Mouse (Mus musculus) hindbrain, embryonic 12.5 days (tissue): Measurements from ENCODE around the gene Cep170. TPM values are rescaled to one million over a fixed set of nuclear protein-coding genes. Genes with fewer than 3 reads are reported as not detected.

Experiments
- ATAC-seq: fragments of 200-750 bp; cut with Nextera tagmentation; 2 replicates; pipeline ENCODE4 v1.8.0; 2017; ENCODE audit warnings: moderate TSS enrichment; ENCODE audit not compliant: low FRiP score
- H3K27ac ChIP-seq: fragments of 300-500 bp; sonication (generic); 2 replicates; pipeline ENCODE4 v1.5.1; 2016; ENCODE audit warnings: mild to moderate bottlenecking
- H3K27me3 ChIP-seq: fragments of 300-500 bp; sonication (generic); 2 replicates; pipeline ENCODE4 v1.6.1; 2016; ENCODE audit warnings: mild to moderate bottlenecking
- H3K36me3 ChIP-seq: fragments of 300-500 bp; sonication (generic); 2 replicates; pipeline ENCODE4 v1.6.1; 2016; ENCODE audit warnings: mild to moderate bottlenecking
- H3K4me1 ChIP-seq: fragments of 300-500 bp; sonication (generic); 2 replicates; pipeline ENCODE4 v1.6.1; 2016
- H3K4me2 ChIP-seq: fragments of 300-500 bp; sonication (generic); replicated peaks from 2 replicates; pipeline ENCODE4 v1.6.1; 2016; ENCODE audit warnings: mild to moderate bottlenecking
- H3K4me3 ChIP-seq: fragments of 300-500 bp; sonication (generic); 2 replicates; pipeline ENCODE4 v1.5.1; 2016; ENCODE audit warnings: mild to moderate bottlenecking
- H3K9ac ChIP-seq: fragments of 300-500 bp; sonication (generic); 2 replicates; pipeline ENCODE4 v1.6.1; 2016; ENCODE audit warnings: mild to moderate bottlenecking, moderate library complexity
- H3K9me3 ChIP-seq: fragments of 300-500 bp; sonication (generic); replicated peaks from 2 replicates; pipeline ENCODE4 v1.6.1; 2016; ENCODE audit warnings: mild to moderate bottlenecking
- WGBS: fragments of 180-500 bp; shearing (Covaris S2); methylation state at CpG from one replicate; pipeline ENCODE4 v1.1.7; 2016; 5-methylcytosine and 5-hydroxymethylcytosine counted together
- polyA plus RNA-seq: library from polyadenylated mRNA; unstranded; fragments of >200 nt; fragmentation: Nextera tagmentation; extraction: Ambion mirVana; gene quantifications from 2 replicates; pipeline ENCODE4 v1.2.1, GENCODE M21; 2016

Cep170 gene
- polyA plus RNA-seq, 1 experiment from 2014 or later = 103 TPM

DNA sequence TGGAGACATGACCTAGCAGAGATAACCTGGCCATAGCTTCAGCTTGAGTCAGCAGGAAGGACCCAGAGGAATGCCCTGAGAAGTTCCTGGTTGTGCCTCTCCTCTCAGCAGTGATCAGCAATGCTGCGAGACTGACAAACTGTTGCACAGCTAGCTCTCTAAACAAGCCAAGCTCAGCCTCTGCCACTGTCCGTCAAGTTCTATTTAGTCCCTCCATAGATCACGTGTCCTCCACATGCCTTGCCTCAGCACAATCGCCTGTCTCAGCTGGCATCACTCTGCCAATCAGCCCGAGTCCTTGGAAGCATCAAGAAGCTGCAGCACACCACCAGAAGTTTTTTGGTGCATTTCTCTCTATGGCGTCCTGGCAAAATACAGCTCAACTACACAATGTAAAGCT is 21.0 kb upstream of the Cep170 start:
- Histone ChIP-seq H3K27ac (no peak overlapping the region), H3K4me1 (peaks cover 9% of the 10 kb centered on the region), H3K27me3 (peaks cover 11% of the 10 kb centered on the region), H3K9me3 (no peaks in the 10 kb centered on the region), H3K9ac (no peak overlapping the region), H3K36me3 (peaks cover 4% of the 10 kb centered on the region; the same call in 1 of the 2 replicates), H3K4me3 (no peak overlapping the region), H3K4me2 (no peak overlapping the region)
- 46% methylated on average over 6 of the region's 6 CpGs for WGBS
- no peak for ATAC-seq

DNA sequence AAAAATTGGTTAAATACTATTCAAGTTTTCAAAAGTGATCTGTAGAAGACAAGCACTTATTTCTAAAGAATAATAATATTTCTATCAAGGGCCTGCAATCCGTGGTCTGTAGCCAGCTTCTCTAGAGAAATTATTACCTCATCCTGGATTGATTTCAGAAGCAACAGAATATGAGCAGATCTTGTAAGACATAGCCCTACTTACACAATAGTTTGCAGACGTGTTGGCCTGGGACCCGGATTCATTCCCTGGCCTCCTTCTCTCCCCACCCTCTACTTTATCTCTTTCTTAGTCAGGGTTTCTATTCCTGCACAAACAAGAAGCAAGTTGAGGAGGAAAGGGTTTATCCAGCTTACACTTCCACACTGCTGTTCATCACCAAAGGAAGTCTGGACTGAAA is 20.1 kb upstream of the Cep170 start:
- peaks cover 4% of the 10 kb centered on the region; the same call in 1 of the 2 replicates for H3K36me3 ChIP-seq
- no peaks in the 10 kb centered on the region for H3K9me3 ChIP-seq
- peaks cover 9% of the 10 kb centered on the region for H3K4me1 ChIP-seq
- peaks cover 11% of the 10 kb centered on the region for H3K27me3 ChIP-seq
- ATAC-seq = no peak
- no peak overlapping the region for H3K4me3 ChIP-seq
- 89% methylated on average over 3 of the region's 3 CpGs for whole genome bisulfite sequencing
- H3K4me2 ChIP-seq = no peak overlapping the region
- H3K9ac ChIP-seq = no peak overlapping the region
- no peak overlapping the region for H3K27ac ChIP-seq

DNA sequence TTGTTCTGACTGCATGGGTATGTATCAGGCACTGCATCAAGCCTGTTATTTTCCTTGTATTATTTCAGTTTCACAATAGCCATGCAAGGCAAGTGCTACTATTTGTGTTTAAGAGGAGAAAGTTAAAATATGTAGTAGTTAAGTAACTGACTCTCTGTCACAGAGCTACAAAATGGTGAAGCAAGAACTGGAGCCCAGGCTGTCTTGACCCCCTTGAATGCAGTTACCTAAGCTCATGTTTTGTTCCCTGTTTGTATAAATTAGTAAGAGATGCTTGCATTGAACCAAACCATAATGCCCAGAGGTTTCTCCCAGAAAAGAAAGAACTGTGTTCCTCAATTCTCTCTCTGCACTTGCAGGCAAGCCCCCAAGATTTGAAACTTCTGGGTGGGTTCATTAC is 19.4 kb upstream of the Cep170 start:
- no peak for ATAC-seq
- Histone ChIP-seq H3K27me3 (peaks cover 11% of the 10 kb centered on the region), H3K27ac (no peak overlapping the region), H3K9me3 (no peaks in the 10 kb centered on the region), H3K4me2 (no peak overlapping the region), H3K4me3 (no peak overlapping the region), H3K36me3 (peaks cover 4% of the 10 kb centered on the region; the same call in 1 of the 2 replicates), H3K4me1 (peaks cover 9% of the 10 kb centered on the region), H3K9ac (no peak overlapping the region)

DNA sequence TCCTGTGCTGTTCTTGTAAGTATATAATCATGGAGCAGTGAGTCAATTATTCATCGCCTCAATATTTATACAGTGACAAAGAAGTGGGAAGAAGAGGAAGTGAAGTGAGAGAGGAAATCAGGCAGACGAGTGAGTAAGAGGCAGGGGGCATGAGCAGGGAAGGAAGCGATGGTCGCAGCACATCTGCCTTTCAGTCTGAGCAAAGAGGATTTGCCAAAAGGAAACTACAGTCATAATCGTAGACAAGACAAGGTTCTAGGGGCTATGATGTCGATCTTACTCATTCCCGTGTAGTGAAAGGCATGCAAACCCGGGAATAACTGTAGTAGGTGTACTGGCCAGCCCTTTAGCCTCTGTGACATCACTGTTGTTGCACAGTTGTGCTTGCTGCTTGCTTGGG is 18.7 kb upstream of the Cep170 start:
- Histone ChIP-seq H3K27ac (no peak overlapping the region), H3K4me2 (no peak overlapping the region), H3K27me3 (peaks cover 11% of the 10 kb centered on the region), H3K9ac (no peak overlapping the region), H3K4me1 (peaks cover 9% of the 10 kb centered on the region), H3K36me3 (peaks cover 4% of the 10 kb centered on the region; the same call in 1 of the 2 replicates), H3K9me3 (no peaks in the 10 kb centered on the region), H3K4me3 (no peak overlapping the region)
- no peak for ATAC-seq
- WGBS = 89% methylated on average over 8 of the region's 8 CpGs

DNA sequence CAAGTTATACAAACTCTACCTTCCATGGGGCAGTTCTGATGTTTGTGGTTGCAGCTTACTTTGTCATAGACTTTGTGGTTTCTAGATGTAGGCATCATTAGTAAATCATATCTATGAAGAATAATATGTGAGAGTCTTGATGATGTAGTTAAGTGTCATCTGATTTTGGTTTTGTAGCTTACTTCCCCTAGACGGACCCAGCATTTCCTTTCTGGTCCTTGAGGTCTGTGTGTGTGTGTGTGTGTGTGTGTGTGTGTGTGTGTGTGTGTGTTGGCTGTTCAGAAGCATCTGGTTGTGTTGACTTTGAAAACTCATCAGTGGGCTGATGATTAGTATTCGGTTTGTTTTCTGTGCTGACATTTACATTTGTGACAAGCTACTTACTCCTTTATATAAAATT is 18.2 kb upstream of the Cep170 start:
- Histone ChIP-seq H3K4me3 (no peak overlapping the region), H3K9me3 (no peaks in the 10 kb centered on the region), H3K36me3 (peaks cover 4% of the 10 kb centered on the region; the same call in 1 of the 2 replicates), H3K4me1 (peaks cover 9% of the 10 kb centered on the region), H3K27me3 (peaks cover 11% of the 10 kb centered on the region), H3K9ac (no peak overlapping the region), H3K27ac (no peak overlapping the region), H3K4me2 (no peak overlapping the region)
- ATAC-seq = no peak
- 78% methylated on average over 2 of the region's 2 CpGs for WGBS

DNA sequence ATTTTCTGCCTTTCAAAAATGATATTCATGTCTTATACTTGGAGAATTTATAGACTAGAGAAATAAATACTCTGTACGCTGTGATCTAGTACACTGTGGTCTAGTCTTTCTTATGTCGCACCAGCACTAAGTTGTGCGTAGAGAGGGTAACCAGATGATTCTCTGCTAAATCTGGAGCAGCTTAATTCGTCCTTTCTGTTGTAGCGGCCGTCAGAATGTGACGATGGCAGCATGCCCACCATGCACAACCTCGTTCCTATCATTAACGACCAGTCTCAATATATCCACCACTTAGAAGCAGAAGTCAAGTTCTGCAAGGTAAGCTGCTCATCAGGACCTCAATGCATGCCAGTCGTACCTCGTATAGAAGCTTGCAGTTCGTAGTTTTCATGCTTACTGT is 14.8 kb upstream of the Cep170 start:
- Histone ChIP-seq H3K4me3 (no peak overlapping the region), H3K9me3 (no peaks in the 10 kb centered on the region), H3K36me3 (peaks cover 8% of the 10 kb centered on the region), H3K4me2 (no peak overlapping the region), H3K4me1 (no peaks in the 10 kb centered on the region), H3K9ac (no peak overlapping the region), H3K27ac (no peak overlapping the region), H3K27me3 (no peaks in the 10 kb centered on the region)
- no peak for ATAC-seq
- WGBS = 94% methylated on average over 12 of the region's 12 CpGs

DNA sequence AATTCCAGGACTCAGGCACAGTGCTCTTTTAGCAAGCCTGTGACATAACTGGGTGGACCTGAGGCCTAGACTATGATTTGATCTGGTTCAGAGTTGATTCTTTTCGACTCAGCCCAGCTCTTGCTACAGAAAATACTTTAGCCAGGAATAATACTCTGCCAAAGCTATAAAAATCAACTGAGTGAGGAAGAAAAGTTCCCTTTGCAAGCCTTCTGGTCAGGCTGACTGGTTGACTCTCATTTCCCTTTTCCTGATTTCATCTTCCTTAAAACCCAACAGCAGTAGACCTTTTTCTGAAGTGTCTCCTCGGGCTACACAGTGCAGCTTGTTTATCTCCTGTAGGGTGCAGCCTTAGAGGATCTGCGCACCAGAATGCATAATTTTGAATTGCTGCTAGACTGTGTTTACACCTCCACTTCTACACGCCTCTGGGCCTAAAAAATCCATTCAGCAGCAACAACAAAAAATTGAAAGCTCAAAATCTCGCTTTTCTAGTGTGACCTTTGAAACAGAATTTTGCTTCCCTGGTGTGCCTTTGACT is 14.1 kb upstream of the Cep170 start:
- H3K27me3 ChIP-seq = no peaks in the 10 kb centered on the region
- no peaks in the 10 kb centered on the region for H3K9me3 ChIP-seq
- peaks cover 8% of the 10 kb centered on the region for H3K36me3 ChIP-seq
- H3K9ac ChIP-seq = no peak overlapping the region
- ATAC-seq = no peak
- no peak overlapping the region for H3K27ac ChIP-seq
- no peak overlapping the region for H3K4me3 ChIP-seq
- H3K4me1 ChIP-seq = no peaks in the 10 kb centered on the region
- WGBS = 72% methylated on average over 5 of the region's 5 CpGs
- no peak overlapping the region for H3K4me2 ChIP-seq

DNA sequence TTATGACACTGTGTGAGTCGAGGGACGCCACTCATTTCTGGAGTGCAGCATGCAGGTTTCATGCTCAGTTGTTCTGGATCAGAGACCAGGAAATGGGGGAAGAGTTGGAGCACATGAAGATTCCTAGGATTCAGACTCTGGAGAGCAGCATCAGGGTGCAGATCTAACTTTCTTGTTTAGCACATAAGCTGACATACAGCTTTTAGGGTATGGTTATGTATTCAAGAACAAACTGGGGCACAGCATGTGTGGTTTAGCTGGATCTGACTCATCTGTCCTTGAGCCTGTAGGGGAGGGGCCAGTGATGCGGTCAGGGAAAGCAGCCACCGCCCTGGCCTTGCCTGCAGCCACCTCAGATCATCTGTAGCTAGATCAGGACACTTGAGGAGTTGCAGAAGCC is 13.5 kb upstream of the Cep170 start:
- H3K4me1 ChIP-seq = no peaks in the 10 kb centered on the region
- WGBS = 82% methylated on average over 4 of the region's 4 CpGs
- no peak for ATAC-seq

DNA sequence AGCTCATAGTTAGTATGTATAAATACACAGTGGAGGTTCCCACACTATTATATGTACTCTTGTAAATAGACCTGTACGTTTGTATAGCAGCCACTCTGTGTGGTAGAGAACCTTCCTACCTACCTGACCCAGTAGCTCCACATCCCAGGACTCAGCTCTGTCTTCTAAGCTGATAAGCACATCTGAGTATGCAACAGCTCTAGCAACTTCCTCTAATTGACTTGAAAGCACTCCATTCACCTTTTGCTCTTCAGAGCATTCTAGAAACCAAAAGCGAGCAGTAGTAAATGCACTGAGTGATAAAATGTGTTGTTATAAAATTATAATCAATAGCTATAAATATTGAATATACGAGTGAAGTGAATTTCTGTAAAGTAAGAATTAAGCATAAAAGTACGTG is 13.1 kb upstream of the Cep170 start:
- H3K4me3 ChIP-seq = no peak overlapping the region
- 0 out of 2 replicates have a peak, but pooled peaks cover 1% of the 10 kb centered on the region for H3K4me1 ChIP-seq
- H3K4me2 ChIP-seq = no peak overlapping the region
- no peak overlapping the region for H3K27ac ChIP-seq
- H3K9ac ChIP-seq = no peak overlapping the region
- H3K36me3 ChIP-seq = peaks cover 8% of the 10 kb centered on the region
- H3K27me3 ChIP-seq = no peaks in the 10 kb centered on the region
- H3K9me3 ChIP-seq = no peaks in the 10 kb centered on the region
- no peak for ATAC-seq
- WGBS = 89% methylated on average over 4 of the region's 4 CpGs

More for the DNA sequence above, 13.5 kb upstream of the Cep170 start:
- no peaks in the 10 kb centered on the region for H3K27me3 ChIP-seq
- H3K9me3 ChIP-seq = no peaks in the 10 kb centered on the region
- no peak overlapping the region for H3K27ac ChIP-seq
- no peak overlapping the region for H3K4me2 ChIP-seq
- peaks cover 8% of the 10 kb centered on the region for H3K36me3 ChIP-seq
- no peak overlapping the region for H3K4me3 ChIP-seq
- no peak overlapping the region for H3K9ac ChIP-seq

DNA sequence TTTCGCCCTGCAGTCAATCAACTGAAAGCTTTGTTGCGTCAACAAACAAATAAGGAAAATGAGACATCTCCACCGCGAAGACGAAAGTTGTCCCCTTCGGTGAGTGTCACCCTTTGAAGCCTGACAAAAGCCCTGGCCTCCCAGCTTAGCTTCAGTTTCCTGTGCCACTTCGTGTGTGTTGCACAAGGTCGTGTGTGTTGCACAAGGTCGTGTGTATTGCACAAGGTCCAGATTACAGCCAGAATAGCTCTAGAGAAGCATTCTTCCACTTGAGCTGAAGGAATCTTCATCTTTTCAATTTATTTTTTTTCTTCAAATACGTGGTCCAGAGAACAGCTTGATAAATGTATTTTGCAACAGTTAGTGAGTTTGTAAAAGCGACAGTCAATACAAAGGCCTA is 12.3 kb upstream of the Cep170 start:
- Histone ChIP-seq H3K4me1 (peaks cover 6% of the 10 kb centered on the region; the same call in 1 of the 2 replicates), H3K36me3 (peaks cover 4% of the 10 kb centered on the region; the same call in 1 of the 2 replicates), H3K9ac (no peak overlapping the region), H3K27me3 (no peaks in the 10 kb centered on the region), H3K27ac (no peak overlapping the region), H3K4me3 (no peak overlapping the region), H3K4me2 (no peak overlapping the region), H3K9me3 (no peaks in the 10 kb centered on the region)
- no peak for ATAC-seq
- WGBS = 89% methylated on average over 11 of the region's 11 CpGs

DNA sequence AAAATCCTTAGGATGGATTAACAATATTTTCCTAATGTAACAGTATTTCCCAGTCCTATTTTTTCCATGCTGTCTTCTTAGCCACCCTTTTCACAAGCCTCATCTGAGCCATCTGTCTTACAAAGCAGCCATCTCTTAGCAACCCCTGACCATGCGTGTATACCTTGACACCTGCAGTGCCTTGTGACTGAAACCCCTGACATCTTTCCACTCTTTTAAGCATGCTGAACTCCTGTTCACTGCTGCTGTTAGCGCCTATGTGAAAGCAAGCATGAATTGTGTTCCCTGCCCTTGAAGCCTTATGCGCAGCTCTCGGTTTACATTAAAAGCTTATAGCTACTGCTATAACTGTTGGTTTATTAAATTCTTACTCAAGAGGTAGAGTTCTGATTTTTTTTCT is 11.2 kb upstream of the Cep170 start:
- ATAC-seq = no peak
- WGBS = 88% methylated on average over 4 of the region's 4 CpGs
- H3K36me3 ChIP-seq = peaks cover 4% of the 10 kb centered on the region; the same call in 1 of the 2 replicates
- H3K27me3 ChIP-seq = no peaks in the 10 kb centered on the region
- H3K4me2 ChIP-seq = no peak overlapping the region
- no peak overlapping the region for H3K4me3 ChIP-seq
- no peak overlapping the region for H3K9ac ChIP-seq
- peaks cover 6% of the 10 kb centered on the region; the same call in 1 of the 2 replicates for H3K4me1 ChIP-seq
- H3K9me3 ChIP-seq = no peaks in the 10 kb centered on the region
- no peak overlapping the region for H3K27ac ChIP-seq

DNA sequence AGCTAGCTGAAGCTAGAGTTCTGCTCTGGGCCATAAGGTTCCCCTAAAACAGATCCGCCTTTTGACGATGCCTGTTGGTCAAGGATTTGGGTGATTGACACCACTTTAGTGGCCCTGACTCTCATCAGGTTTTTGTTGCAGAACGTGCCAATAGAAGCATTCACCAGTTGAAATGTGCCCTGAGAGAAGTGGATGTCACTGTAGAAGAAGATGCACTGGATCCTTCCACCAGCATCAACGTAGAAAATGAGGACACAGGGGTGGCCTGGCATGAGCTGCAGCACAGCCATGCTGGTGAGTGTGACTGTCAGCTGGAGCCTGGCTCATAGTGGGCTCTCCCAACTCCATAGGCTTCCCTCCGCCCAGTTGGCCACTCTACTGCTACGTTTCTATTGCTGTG is 10.7 kb upstream of the Cep170 start:
- H3K27me3 ChIP-seq = no peaks in the 10 kb centered on the region
- no peak overlapping the region for H3K27ac ChIP-seq
- H3K4me1 ChIP-seq = peaks cover 6% of the 10 kb centered on the region; the same call in 1 of the 2 replicates
- H3K4me2 ChIP-seq = no peak overlapping the region
- no peaks in the 10 kb centered on the region for H3K9me3 ChIP-seq
- no peak overlapping the region for H3K9ac ChIP-seq
- H3K4me3 ChIP-seq = no peak overlapping the region
- H3K36me3 ChIP-seq = peaks cover 4% of the 10 kb centered on the region; the same call in 1 of the 2 replicates
- 87% methylated on average over 6 of the region's 6 CpGs for WGBS
- ATAC-seq = no peak

DNA sequence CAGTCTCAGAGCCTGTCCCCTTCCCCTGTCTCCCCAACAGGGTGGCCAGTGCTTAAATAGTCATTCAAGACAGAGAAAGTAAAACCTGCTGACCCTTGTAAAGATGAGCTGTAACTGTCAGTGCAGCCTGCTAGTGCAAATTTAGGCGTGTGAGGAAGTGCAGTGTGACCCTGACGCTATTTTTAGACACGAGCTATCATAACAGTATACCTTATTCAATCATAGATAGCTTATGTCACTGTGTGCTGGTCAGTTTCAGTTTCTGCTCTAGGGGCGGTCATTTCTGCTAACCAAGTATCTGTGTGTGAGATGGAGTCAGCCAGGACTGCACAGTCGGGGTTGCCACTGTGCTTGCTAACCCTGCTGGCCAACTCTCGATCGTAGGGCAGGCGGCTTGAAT is 10.0 kb upstream of the Cep170 start:
- no peak overlapping the region for H3K27ac ChIP-seq
- H3K4me2 ChIP-seq = no peak overlapping the region
- 93% methylated on average over 8 of the region's 8 CpGs for WGBS
- H3K4me1 ChIP-seq = peaks cover 6% of the 10 kb centered on the region; the same call in 1 of the 2 replicates
- H3K36me3 ChIP-seq = peaks cover 4% of the 10 kb centered on the region; the same call in 1 of the 2 replicates
- no peaks in the 10 kb centered on the region for H3K27me3 ChIP-seq
- H3K4me3 ChIP-seq = no peak overlapping the region
- ATAC-seq = no peak
- H3K9ac ChIP-seq = no peak overlapping the region
- no peaks in the 10 kb centered on the region for H3K9me3 ChIP-seq
